Mouse (Mus musculus): ENCODE data around the gene Anks3.

The Anks3 gene

GRCm38 (mm10) chr16:4968426-4968825, 4.4 kb upstream of the Anks3 start:
- DNase-seq (ENCODE audit: low spot score), result no peak

- no peak for DNase-seq (ENCODE audit: low spot score)
Observed at GRCm38 (mm10) chr16:4965392-4966129, 1.6 kb upstream of the Anks3 start.

GRCm38 (mm10) chr16:4964731-4965391, 856 bp upstream of the Anks3 start:
- DNase-seq (ENCODE audit: low spot score), result no peak

GRCm38 (mm10) chr16:4963346-4963745, 659 bp downstream of the Anks3 start:
- no peak for DNase-seq (ENCODE audit: low spot score)

GRCm38 (mm10) chr16:4960260-4960659, 3.7 kb downstream of the Anks3 start:
- no peak for DNase-seq (ENCODE audit: low spot score)

GRCm38 (mm10) chr16:4957446-4957845, 6.6 kb downstream of the Anks3 start:
- no peak for DNase-seq (ENCODE audit: low spot score)

GRCm38 (mm10) chr16:4956609-4957008, 7.4 kb downstream of the Anks3 start:
- DNase-seq (ENCODE audit: low spot score), result no peak

- no peak for DNase-seq (ENCODE audit: low spot score)
Observed at GRCm38 (mm10) chr16:4947378-4947777, 16.6 kb downstream of the Anks3 start.

- DNase-seq (ENCODE audit: low spot score), result no peak
Observed at GRCm38 (mm10) chr16:4946155-4946554, 17.9 kb downstream of the Anks3 start.

- DNase-seq (ENCODE audit: low spot score), result no peak
Observed at GRCm38 (mm10) chr16:4945415-4945814, 18.6 kb downstream of the Anks3 start.

- DNase-seq (ENCODE audit: low spot score), result no peak
Observed at GRCm38 (mm10) chr16:4943431-4943830, 20.6 kb downstream of the Anks3 start.

GRCm38 (mm10) chr16:4942868-4943267, 21.1 kb downstream of the Anks3 start:
- no peak for DNase-seq (ENCODE audit: low spot score)

- no peak for DNase-seq (ENCODE audit: low spot score)
Observed at GRCm38 (mm10) chr16:4941016-4941415, 23.0 kb downstream of the Anks3 start.

GRCm38 (mm10) chr16:4940311-4940850, 23.6 kb downstream of the Anks3 start:
- no peak for DNase-seq (ENCODE audit: low spot score)

- peak; percentile 9 for DNase-seq (ENCODE audit: low spot score)
Observed at GRCm38 (mm10) chr16:4939412-4939811, 24.6 kb downstream of the Anks3 start.

- peak; percentile 85 for DNase-seq (ENCODE audit: low spot score)
Observed at GRCm38 (mm10) chr16:4938989-4939388, 25.0 kb downstream of the Anks3 start.

- DNase-seq (ENCODE audit: low spot score), result no peak
Observed at GRCm38 (mm10) chr16:4938461-4938860, 25.5 kb downstream of the Anks3 start, which contains the start of gene Nudt16l1. TSS of gene Nudt16l1 (plus strand) at chr16:4938761.

GRCm38 (mm10) chr16:4937351-4938190, 26.4 kb downstream of the Anks3 start:
- DNase-seq (ENCODE audit: low spot score), result no peak

- DNase-seq (ENCODE audit: low spot score), result no peak
Observed at GRCm38 (mm10) chr16:4935931-4936703, 27.9 kb downstream of the Anks3 start.

- no peak for DNase-seq (ENCODE audit: low spot score)
Observed at GRCm38 (mm10) chr16:4935430-4935829, 28.6 kb downstream of the Anks3 start.

- no peak for DNase-seq (ENCODE audit: low spot score)
Observed at GRCm38 (mm10) chr16:4932429-4932828, 31.6 kb downstream of the Anks3 start.

- no peak for DNase-seq (ENCODE audit: low spot score)
Observed at GRCm38 (mm10) chr16:4928474-4928873, 35.5 kb downstream of the Anks3 start.
